Mouse (Mus musculus) 3T3-L1 (cell line): ENCODE measurements around the gene Slc25a39.
"Not testable (repeated sequence)": the region's sequence is repeated elsewhere in the genome, so short reads cannot be mapped to it uniquely, and the experiment has no call there.

Experiments used
- DNase-seq: peaks from one replicate; pipeline ENCODE4 v3.0.0-alpha.2; 2015; ENCODE audit warnings: low read depth, low spot score

Gene Slc25a39

DNA sequence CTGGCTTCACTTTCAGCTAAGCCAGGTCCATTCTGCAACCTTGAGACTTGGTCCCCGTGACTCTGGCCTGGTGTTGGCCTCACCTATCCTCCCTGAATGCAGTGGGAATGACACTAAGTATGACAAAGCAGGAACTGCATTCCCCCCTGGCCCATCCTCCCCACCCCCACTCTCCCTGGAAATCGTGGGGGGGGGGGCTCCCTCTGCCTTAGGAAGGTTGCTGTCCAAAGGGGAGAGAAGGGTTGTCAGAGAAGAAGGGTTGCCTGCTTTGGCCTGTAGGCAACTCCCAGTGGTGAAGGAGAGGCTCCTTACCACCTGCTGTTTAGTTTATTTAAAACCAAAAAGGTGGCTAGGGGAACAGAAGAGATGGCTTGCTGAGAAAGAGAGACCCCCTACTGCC is 34.1 kb downstream of the Slc25a39 start:
- DNase-seq, result no peak

DNA sequence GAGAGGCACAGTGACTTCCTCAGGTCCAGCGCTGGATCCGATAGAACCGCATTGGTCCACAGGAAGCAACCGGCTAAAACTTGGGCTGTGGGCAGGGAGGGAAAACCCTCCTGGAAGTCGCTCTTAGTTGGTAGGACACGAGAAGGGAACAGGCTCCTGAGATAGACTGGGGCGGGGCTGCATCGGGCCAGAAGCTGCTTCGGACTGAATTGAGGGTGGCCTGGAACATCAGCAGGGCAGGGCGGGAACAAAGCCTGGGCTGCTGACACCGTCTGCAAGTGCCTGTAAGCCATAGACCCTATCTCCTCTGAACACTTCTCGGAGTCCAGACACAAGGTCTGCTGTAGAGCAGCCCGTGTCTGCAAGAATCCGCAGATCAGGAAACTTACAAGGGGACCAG is 34.8 kb downstream of the Slc25a39 start:
- DNase-seq, result no peak

DNA sequence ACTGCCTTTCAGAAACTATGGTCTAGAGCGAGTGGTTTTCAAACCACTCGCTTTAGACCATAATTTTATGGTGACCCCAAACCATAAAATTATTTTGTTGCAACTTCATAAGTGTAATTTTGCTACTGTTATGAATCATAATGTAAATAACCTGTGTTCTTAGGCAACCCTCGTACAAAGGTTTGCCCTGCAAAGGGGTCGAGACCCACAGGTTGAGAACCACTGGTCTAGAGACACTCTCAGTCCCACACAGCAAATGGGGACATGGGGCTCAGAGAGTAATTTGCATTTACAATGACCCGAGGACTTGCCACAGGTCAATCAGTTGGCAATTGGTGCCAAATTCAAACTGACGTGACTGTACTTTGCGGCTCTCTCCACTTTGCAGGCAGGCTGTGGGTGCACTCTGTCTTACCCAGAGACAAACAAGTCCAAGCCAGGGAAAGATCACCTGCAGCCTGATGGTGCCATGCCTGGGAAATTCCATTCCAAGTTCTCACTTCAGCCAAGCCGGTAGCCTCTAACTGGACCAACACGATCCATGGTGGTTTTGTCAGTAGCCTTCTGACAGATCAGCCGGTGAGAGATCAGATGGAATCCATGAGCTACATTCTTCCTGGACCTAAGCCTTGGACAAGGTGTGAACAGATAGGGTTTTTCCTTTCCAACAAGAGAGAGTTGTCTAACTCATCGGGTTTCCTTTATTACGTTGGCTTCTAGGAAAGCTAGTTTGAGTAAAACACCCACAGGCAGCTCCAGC is 35.6 kb downstream of the Slc25a39 start:
- DNase-seq, result no peak

DNA sequence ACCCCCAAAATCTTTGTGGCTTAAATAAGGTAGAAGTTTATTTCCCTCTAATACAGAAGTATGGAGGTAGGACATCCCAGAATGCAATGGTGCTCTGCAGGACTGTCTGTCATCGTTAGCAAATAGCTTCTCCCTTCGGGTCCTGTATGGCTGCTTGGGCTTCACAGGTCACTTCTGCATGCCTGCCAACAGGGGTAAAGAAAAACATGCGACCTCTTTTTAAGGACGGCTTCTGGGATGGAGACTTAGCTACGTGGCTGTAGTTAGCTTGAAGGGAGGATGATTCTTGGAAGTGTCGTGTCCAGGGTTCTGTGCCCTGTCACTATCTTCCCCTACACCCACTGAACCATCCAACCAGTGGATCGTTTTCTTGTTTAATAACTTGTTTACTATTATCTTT is 37.5 kb downstream of the Slc25a39 start:
- DNase-seq, result no peak

DNA sequence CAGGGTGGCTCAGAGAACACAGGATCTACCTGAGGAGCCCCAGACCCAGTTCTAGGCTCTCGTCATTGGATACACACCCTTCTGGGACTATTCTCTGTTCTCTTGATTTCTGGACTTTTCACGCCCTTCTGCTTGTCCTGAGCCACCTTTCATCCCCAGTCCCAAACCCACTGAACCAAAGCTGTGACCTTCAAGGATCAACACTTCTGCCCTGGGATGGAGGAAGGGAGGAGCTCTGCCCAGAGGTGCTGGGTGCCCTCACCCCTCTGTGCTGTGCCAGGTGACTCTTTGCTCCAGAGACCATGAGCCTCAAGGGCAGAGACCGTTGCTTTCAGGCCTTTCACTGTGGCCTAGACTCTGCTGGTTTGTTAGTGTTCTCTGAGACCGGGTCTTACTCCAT is 38.5 kb downstream of the Slc25a39 start:
- no peak for DNase-seq

DNA sequence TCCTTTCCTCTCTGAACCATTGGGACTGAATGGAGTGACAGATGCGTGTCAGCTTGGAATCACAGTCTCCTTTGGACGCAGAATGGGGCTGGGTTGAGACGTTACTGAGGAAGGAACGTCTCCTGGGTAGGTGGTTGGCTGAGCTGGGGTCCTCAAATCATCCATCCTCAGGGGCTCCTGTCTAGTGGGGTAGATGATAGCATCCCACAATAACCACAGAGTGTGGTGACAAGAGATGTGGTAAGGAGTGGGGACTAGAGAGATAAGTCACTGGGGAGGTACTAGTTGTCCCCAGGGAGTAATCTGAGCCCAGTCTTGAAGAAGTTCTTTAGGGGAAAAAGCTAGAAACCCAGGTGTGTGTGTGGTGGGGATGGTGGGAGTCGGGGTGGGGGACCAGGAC is 39.4 kb downstream of the Slc25a39 start:
- no peak for DNase-seq

DNA sequence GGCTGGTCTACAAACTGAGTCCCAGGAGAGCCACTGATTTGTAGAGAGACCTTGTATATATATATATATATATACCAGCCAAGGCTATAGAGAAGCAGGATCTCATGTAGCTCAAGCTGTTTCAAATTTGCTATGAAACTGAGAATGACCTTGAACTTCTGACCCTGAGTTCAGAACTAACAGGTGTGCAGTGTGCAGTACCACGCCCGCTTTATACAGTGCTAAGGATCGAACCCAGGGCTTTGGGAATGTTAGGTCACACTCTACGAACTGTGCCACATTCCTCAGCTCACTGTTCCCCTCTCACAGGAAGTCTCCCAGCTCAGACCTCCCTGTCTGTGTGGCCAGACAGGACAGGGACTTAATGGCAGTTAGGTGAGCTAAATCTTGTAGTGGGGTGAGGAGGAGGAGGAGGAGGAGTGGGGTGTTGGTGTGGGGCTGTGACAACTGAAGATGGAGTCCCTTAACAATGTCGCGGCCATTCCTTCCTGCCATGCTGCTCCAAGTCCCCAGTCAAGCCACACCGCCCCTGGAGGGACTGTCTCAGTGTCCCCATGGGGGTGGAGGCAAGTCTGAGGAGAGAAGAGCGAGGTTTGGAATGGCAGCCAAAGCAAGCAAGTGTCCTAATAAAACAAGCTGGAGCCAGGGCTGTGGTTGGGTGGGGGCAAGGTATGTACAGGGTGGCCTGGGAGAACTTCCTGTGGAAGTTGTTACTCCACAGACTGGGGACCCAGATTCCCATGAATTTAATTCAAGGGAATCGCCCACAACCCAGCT is 40.1 kb downstream of the Slc25a39 start:
- no peak for DNase-seq

DNA sequence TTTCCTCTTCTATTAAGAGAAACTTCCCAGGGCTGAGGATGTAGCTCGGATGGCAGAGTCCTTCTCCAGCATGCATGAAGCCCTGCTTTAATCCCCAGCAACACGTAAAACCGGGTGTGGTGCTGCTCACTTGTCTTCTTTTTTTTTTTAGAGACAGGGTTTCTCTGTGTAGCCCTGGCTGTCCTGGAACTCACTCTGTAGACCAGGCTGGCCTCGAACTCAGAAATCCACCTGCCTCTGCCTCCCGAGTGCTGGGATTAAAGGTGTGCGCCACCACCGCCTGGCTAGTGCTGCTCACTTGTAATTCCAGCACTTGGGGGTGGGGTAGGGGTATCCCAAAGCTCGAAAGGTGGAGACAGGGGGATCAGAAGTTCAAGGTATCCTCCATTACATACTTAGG is 41.6 kb downstream of the Slc25a39 start, which contains the start of gene Slc4a1:
TSS of gene Slc4a1 (minus strand) at position 101 of the 400 bp plus-strand sequence.
- DNase-seq, result not testable (repeated sequence)

DNA sequence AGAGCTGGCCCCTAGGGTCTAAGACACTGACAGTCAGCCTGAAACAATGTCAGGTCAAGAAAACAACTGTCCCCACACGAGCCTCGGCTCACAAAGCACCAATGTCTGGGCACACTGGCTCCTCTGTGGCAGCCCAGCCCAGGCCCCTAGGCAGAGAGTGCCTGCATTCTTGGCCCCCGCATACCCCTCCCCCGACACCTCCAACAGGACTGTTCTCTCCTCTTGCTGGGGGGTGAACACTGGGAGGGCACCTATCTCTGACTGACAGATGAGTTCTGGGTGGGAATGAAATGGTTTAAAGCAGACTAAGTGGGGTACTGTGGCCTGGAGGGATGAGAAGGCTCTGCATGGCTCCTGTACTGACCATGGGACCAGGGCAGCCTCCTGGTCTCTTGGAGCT is 42.0 kb downstream of the Slc25a39 start:
- DNase-seq, result no peak

DNA sequence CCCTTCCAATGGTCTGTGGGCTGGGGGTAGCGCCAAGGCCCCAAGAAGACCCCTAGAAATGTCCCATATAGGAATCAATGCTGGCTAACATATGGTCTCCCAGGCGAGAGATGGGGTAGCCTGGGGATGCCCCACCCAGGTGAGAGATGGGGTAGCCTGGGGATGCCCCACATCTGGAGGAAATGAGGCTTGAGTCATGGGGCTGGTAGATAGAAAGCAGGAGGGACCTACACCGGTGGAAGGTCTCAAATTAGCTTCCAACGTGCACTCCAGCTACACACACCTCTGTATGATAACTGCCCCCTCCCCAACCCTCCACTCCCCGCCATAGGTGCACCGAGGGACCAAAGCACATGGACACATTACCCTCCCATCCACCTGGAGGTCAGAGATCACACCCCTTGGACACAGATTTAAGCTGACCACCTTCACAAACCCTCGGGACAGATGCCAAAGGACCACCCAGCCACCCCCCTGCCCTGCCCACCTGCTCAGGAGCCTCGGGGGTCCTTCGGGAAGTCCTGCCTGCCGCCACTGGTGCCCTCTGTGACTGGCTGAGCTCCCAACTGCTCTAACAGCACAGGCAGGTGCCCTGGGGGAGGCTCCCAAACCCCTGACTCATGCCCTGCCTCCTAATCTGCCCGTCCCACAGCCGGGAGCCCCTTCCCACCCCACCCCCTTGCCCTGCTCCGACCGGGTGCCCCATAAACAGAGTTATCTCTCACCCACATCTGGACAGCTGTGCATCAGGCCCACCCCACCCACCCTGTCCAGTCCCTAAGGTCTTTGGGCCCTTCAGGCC is 43.0 kb downstream of the Slc25a39 start:
- DNase-seq, result no peak

DNA sequence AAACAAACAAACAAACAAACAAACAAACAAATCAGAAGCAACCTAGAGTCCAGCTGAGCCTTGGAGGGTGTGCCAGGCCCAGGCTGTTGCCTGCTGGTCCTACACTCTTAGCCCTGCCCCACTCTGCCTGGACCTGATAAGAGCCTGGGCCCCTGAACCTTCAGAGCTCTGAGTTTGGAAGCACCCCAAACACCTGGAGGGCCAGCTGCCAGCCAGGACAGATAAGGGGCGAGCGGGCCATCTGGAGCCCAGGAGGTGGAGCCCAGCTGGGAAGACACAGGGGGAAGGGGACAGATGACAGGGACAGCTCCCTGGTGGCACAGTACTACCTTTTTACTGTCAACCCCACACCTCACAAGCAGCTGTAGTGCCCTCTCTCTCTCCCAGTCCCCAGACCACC is 44.1 kb downstream of the Slc25a39 start:
- no peak for DNase-seq

DNA sequence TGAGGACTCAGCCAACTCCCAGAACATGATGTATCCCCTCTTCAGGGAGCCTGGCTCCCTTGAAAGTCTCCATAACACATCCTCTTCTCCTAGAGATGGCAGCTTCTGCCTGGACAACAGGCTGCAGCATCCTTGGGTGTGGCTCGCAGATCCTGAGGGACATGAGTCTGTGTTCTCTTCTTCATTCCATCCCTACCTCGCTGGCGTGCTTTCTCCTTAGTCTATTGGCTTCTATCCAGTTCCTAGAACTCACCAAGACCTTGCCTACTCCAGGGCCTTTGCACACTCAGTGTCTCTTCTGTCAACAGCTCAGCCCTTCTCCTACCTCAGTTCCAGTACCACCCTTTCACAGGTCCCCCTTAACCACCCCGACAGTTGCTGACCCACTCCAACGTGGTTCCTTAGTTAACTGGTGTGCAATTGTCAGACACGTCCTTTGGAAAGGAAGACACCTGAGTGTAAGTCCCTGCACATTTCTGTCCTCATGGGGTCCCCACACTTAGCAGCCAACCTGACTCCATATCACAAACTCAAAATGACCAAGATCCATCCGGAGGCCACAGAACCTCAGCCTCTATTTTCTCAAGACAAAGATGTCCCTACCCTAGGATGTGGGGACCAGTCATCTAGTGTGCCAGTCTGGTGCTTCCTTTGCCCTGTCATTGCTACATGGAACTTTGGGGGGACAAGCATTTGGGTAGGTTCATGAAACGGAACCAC is 45.8 kb downstream of the Slc25a39 start:
- no peak for DNase-seq

DNA sequence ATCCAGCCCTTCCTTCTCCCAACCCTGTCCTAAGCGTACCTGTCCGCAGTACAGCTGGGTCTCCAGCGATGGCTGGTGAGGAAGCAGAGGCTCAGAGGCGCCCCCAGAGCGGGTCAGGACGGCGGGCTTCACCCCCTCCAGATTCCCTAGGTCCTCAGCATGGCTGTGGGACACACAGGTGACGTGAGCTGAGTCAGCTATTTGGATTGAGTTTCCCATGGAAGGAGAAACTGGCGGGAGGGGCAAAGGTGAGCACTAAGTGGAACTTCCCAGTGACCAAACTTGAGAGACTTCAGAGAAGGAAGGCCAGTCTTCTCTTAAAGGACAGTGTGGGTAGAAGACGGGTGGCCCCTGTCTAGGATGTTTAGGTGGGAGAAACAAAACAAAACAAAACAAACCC is 49.4 kb downstream of the Slc25a39 start:
- no peak for DNase-seq

DNA sequence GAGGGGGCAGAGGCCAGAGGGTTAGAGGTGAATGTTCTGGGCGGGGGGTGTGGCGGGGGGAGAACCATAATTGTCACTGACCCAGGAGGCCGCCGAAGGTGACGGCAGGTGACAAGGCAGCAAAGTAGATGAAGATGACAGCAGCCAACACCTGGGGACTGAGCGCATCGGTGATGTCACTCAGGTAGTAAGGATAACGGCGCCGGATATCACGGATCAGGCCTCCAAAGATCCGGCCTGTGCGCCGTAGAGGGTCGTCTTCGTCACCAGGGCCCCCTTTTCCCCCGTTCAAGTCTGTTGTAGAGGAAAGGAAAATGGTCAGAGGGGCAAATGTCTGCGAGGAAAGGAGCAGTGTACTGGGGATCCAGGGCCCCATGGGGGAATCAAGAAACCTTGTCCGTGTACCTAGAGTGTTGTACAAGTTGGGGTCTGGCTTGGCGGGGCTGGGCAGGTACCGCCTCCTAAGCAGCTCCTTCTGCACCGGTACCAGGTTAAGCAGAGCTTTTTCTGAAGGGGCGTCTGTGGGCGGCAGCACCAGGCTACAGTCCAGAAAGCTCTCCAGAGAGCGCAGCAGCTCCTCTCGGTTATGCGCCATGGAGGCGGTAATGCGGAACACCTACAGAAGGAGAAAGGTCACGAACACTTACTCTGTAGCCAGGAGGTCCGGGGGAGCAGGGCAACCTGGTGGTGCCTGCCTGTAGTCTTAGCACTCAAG is 51.0 kb downstream of the Slc25a39 start:
- DNase-seq, result no peak

DNA sequence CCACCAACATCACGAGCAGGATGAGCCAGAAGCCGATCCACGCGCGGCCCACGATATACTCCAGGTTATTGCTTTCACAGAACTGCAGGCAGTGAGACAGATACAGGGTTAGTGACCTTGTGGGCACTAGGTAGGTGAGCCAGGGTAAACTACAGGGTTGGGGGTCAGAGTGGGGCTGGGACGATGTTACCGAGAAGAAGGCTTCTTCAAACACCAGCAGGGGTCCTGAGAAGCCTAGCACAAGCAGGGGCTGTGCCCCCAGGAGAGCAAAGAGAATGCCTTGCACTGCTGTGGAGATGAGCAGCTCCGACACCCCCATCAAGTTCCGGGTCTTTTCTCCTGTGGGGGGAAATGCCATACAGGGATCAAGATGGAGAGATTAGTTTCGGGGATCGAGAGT is 51.6 kb downstream of the Slc25a39 start:
- no peak for DNase-seq

DNA sequence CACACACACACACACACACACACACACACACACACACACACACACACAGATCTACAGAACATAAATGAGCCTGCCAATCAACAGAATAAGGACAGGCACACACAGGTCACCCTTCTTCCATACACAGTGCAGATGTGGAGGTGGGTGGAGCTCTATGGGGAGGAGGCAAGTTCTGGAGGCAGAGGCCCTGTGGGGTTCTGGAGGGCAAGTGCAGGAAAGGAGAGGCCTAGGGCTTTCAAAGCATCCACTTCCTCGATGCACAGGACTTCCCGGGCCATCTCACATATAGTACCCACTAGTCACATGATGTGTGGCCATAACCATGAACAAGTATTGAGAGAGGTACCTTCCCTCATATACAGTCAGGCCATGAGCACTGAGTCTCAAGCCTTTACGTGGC is 52.2 kb downstream of the Slc25a39 start:
- no peak for DNase-seq

DNA sequence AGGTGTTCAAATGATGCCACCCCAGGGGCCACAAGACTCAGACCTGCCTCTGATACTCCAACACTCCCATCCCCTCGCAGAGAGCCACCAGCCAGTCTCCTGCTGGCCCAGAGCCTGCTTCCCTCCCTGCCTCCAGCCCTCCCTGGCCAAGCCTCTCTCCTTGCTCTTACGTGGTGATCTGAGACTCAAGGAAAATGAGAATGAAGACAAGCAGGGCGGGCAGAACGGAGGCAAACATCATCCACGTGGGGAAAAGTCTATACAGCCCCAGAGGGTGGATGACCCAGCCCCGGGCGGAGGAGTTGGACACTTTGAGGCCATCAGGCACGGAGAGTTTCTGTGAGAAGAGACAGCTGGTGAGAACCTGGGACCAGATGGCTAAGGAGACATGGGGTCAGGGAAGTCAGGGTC is 54.7 kb downstream of the Slc25a39 start:
- no peak for DNase-seq
